Mouse (Mus musculus): ENCODE results near the gene Map10.

GRCm38 (mm10) chr8:125690961-125691360, 21.3 kb downstream of the Map10 start:
- TF ChIP-seq CTCF (IDR thresholded peaks at IDR 0.05; ENCODE audit: extremely low read depth, insufficient read depth, insufficient read length, insufficient replicate concordance) (no peak), POLR2A (IDR thresholded peaks at IDR 0.05; ENCODE audit: low read depth, low read length) (no peak)

Data from spleen, adult 2 months (tissue).